Mouse (Mus musculus): ENCODE results near the gene Trp53tg5. TPM values are rescaled to one million over a fixed set of nuclear protein-coding genes. Genes with fewer than 3 reads are reported as not detected.

The Trp53tg5 gene
- total and polyA plus RNA-seq, 2 experiments from 2014 or later = not detected

- DNase-seq (ENCODE audit: low spot score) (no peak), ATAC-seq (ENCODE audit: insufficient read depth, low read depth) (no peak)
- Histone ChIP-seq H3K36me3 (replicated peaks; ENCODE audit: control insufficient read depth, insufficient read depth, low read length) (peaks cover 7% of the 10 kb centered on the region; the same call in 1 of the 2 replicates), H3K4me1 (ENCODE audit: control insufficient read depth, insufficient read depth) (peaks cover 40% of the 10 kb centered on the region), H3K4me2 (ENCODE audit: low read depth, low read length) (no peak overlapping the region), H3K4me3 (ENCODE audit: low read depth, low read length) (no peak overlapping the region), H3K27me3 (ENCODE audit: control insufficient read depth, insufficient read depth, low read length) (no peaks in the 10 kb centered on the region), H3K9ac (replicated peaks; ENCODE audit: low read depth, low read length) (no peak overlapping the region), H3K27ac (ENCODE audit: low read depth) (no peak overlapping the region), H3K9me3 (replicated peaks; ENCODE audit: control insufficient read depth, low read length) (no peaks in the 10 kb centered on the region)
- WGBS = 79% methylated on average over 8 of the region's 8 CpGs
- TF ChIP-seq CTCF (IDR thresholded peaks at IDR 0.05; ENCODE audit: low read depth) = no peak
- TF ChIP-seq EP300 (IDR thresholded peaks at IDR 0.05; ENCODE audit: low read depth) = no peak
Observed at GRCm38 (mm10) chr2:164458535-164458934, 15.0 kb downstream of the Trp53tg5 start.

GRCm38 (mm10) chr2:164457942-164458341 is 15.6 kb downstream of the Trp53tg5 start:
- H3K4me2 ChIP-seq (ENCODE audit: low read depth, low read length) = no peak overlapping the region
- no peak overlapping the region for H3K9ac ChIP-seq (replicated peaks; ENCODE audit: low read depth, low read length)
- peaks cover 40% of the 10 kb centered on the region for H3K4me1 ChIP-seq (ENCODE audit: control insufficient read depth, insufficient read depth)
- 43% methylated on average over 7 of the region's 7 CpGs for WGBS
- no peaks in the 10 kb centered on the region for H3K27me3 ChIP-seq (ENCODE audit: control insufficient read depth, insufficient read depth, low read length)
- no peak overlapping the region for H3K27ac ChIP-seq (ENCODE audit: low read depth)
- H3K9me3 ChIP-seq (replicated peaks; ENCODE audit: control insufficient read depth, low read length) = no peaks in the 10 kb centered on the region
- H3K4me3 ChIP-seq (ENCODE audit: low read depth, low read length) = no peak overlapping the region
- DNase-seq (ENCODE audit: low spot score) = no peak
- 0 out of 2 replicates have a peak, but pooled peaks cover 5% of the 10 kb centered on the region for H3K36me3 ChIP-seq (replicated peaks; ENCODE audit: control insufficient read depth, insufficient read depth, low read length)
- no peak for ATAC-seq (ENCODE audit: insufficient read depth, low read depth)
- TF ChIP-seq EP300 (IDR thresholded peaks at IDR 0.05; ENCODE audit: low read depth) = no peak
- TF ChIP-seq CTCF (IDR thresholded peaks at IDR 0.05; ENCODE audit: low read depth) = no peak

- peak; percentile 16 for TF ChIP-seq CTCF (IDR thresholded peaks at IDR 0.05; ENCODE audit: low read depth)
- no peak for TF ChIP-seq EP300 (IDR thresholded peaks at IDR 0.05; ENCODE audit: low read depth)
- no peak within 1 kb of the TSS for H3K9ac ChIP-seq (replicated peaks; ENCODE audit: low read depth, low read length)
- H3K4me1 ChIP-seq (ENCODE audit: control insufficient read depth, insufficient read depth) = peaks cover 45% of the 10 kb centered on the region
- no peaks in the 10 kb centered on the region for H3K27me3 ChIP-seq (ENCODE audit: control insufficient read depth, insufficient read depth, low read length)
- H3K4me3 ChIP-seq (ENCODE audit: low read depth, low read length) = no peak within 1 kb of the TSS
- ATAC-seq (ENCODE audit: insufficient read depth, low read depth) = no peak
- no peaks in the 10 kb centered on the region for H3K36me3 ChIP-seq (replicated peaks; ENCODE audit: control insufficient read depth, insufficient read depth, low read length)
- WGBS = 11% methylated on average over 7 of the region's 7 CpGs
- DNase-seq (ENCODE audit: low spot score) = no peak
- H3K9me3 ChIP-seq (replicated peaks; ENCODE audit: control insufficient read depth, low read length) = no peaks in the 10 kb centered on the region
- peak within 1 kb of the TSS; percentile 28; the same call in 1 of the 2 replicates for H3K4me2 ChIP-seq (ENCODE audit: low read depth, low read length)
- peak within 1 kb of the TSS; percentile 34 for H3K27ac ChIP-seq (ENCODE audit: low read depth)
Observed at GRCm38 (mm10) chr2:164456864-164457300, 16.6 kb downstream of the Trp53tg5 start, which contains the start of gene Sys1. Gene Sys1 (plus strand): TSS chr2:164456964.

DNA sequence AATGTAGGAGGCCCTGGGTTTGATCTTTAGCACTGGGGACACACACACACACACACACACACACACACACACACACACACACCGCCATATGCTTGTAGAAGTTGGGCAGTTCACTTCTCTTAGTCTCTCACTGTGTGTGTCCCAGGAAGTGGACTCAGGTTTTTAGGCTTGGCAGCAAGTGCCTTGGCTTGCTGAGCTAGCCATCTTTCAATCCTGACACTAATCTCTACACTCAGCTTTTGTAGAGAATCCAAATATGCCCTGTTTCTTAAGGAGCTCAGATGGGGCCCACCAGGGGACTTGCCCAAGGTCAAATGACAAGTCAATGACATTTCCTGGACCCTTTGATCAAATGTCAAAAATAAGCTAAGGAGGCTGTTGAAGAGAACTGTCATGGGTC is 17.1 kb downstream of the Trp53tg5 start:
- no peak overlapping the region for H3K4me2 ChIP-seq (ENCODE audit: low read depth, low read length)
- WGBS = 78% methylated on average over 1 of the region's 1 CpGs

GRCm38 (mm10) chr2:164455421-164456190 is 17.9 kb downstream of the Trp53tg5 start:
- no peak overlapping the region for H3K4me3 ChIP-seq (ENCODE audit: low read depth, low read length)
- H3K36me3 ChIP-seq (replicated peaks; ENCODE audit: control insufficient read depth, insufficient read depth, low read length) = no peaks in the 10 kb centered on the region
- H3K4me1 ChIP-seq (ENCODE audit: control insufficient read depth, insufficient read depth) = peaks cover 39% of the 10 kb centered on the region
- peak overlapping the region; percentile 65 for H3K27ac ChIP-seq (ENCODE audit: low read depth)
- no peaks in the 10 kb centered on the region for H3K27me3 ChIP-seq (ENCODE audit: control insufficient read depth, insufficient read depth, low read length)
- no peak for TF ChIP-seq CTCF (IDR thresholded peaks at IDR 0.05; ENCODE audit: low read depth)
- 0 out of 2 replicates have a peak, but pooled peaks have one; percentile 60 for TF ChIP-seq EP300 (IDR thresholded peaks at IDR 0.05; ENCODE audit: low read depth)
- WGBS = 61% methylated on average over 6 of the region's 6 CpGs
- no peak overlapping the region for H3K4me2 ChIP-seq (ENCODE audit: low read depth, low read length)
- H3K9me3 ChIP-seq (replicated peaks; ENCODE audit: control insufficient read depth, low read length) = no peaks in the 10 kb centered on the region
- no peak for ATAC-seq (ENCODE audit: insufficient read depth, low read depth)
- no peak overlapping the region for H3K9ac ChIP-seq (replicated peaks; ENCODE audit: low read depth, low read length)
- DNase-seq (ENCODE audit: low spot score) = peak; percentile 31

More for the DNA sequence above, 17.1 kb downstream of the Trp53tg5 start:
- H3K4me3 ChIP-seq (ENCODE audit: low read depth, low read length) = no peak overlapping the region
- DNase-seq (ENCODE audit: low spot score) (no peak), ATAC-seq (ENCODE audit: insufficient read depth, low read depth) (no peak)
- peaks cover 40% of the 10 kb centered on the region for H3K4me1 ChIP-seq (ENCODE audit: control insufficient read depth, insufficient read depth)
- no peaks in the 10 kb centered on the region for H3K36me3 ChIP-seq (replicated peaks; ENCODE audit: control insufficient read depth, insufficient read depth, low read length)
- no peaks in the 10 kb centered on the region for H3K9me3 ChIP-seq (replicated peaks; ENCODE audit: control insufficient read depth, low read length)
- no peaks in the 10 kb centered on the region for H3K27me3 ChIP-seq (ENCODE audit: control insufficient read depth, insufficient read depth, low read length)
- H3K27ac ChIP-seq (ENCODE audit: low read depth) = peak overlapping the region; percentile 30; the same call in 1 of the 2 replicates
- TF ChIP-seq CTCF (IDR thresholded peaks at IDR 0.05; ENCODE audit: low read depth) = no peak
- TF ChIP-seq EP300 (IDR thresholded peaks at IDR 0.05; ENCODE audit: low read depth) = no peak
- H3K9ac ChIP-seq (replicated peaks; ENCODE audit: low read depth, low read length) = no peak overlapping the region

Measured in heart, postnatal 0 days (tissue).